Mouse (Mus musculus) ES-Bruce4 (cell line): ENCODE measurements around the gene Meox1. TPM values are rescaled to one million over a fixed set of nuclear protein-coding genes. Genes with fewer than 3 reads are reported as not detected.

Experiments
- H3K27ac ChIP-seq: 2 replicates; pipeline ENCODE4 v1.5.1; 2012; ENCODE audit warnings: low read length, inconsistent platforms; ENCODE audit not compliant: insufficient read depth
- H3K27me3 ChIP-seq: 2 replicates; pipeline ENCODE4 v1.6.1; 2012; ENCODE audit warnings: mild to moderate bottlenecking, low read length, inconsistent platforms; ENCODE audit not compliant: control insufficient read depth, poor library complexity, insufficient read depth, severe bottlenecking
- H3K36me3 ChIP-seq: 2 replicates; pipeline ENCODE4 v1.6.1; 2012; ENCODE audit warnings: inconsistent platforms, mild to moderate bottlenecking, low read length, moderate library complexity; ENCODE audit not compliant: control insufficient read depth, poor library complexity, insufficient read depth, severe bottlenecking
- H3K4me1 ChIP-seq: one replicate; pipeline ENCODE4 v1.8.1; 2011; ENCODE audit warnings: low read length; ENCODE audit not compliant: control insufficient read depth, insufficient read depth
- H3K4me3 ChIP-seq: 2 replicates; pipeline ENCODE4 v1.5.1; 2011; ENCODE audit warnings: low read depth, mild to moderate bottlenecking, low read length
- H3K9ac ChIP-seq: 2 replicates; pipeline ENCODE4 v1.6.1; 2012; ENCODE audit warnings: low read depth, mild to moderate bottlenecking, inconsistent platforms; ENCODE audit not compliant: poor library complexity, severe bottlenecking
- H3K9me3 ChIP-seq: replicated peaks from 2 replicates; pipeline ENCODE4 v1.6.1; 2012; ENCODE audit warnings: mild to moderate bottlenecking, low read length, inconsistent platforms; ENCODE audit not compliant: control insufficient read depth, poor library complexity, insufficient read depth, severe bottlenecking
- CTCF ChIP-seq: IDR thresholded peaks from one replicate; pipeline ENCODE4 v1.8.1; 2011; ENCODE audit warnings: low read depth, low read length
- EP300 ChIP-seq: IDR thresholded peaks from 2 replicates; pipeline ENCODE4 v1.6.1; 2011; ENCODE audit warnings: low read depth, low read length; ENCODE audit not compliant: insufficient read depth
- POLR2A ChIP-seq: IDR thresholded peaks from one replicate; pipeline ENCODE4 v1.8.1; 2011; ENCODE audit warnings: low read length; ENCODE audit not compliant: insufficient read depth
- polyA plus RNA-seq: library from polyadenylated mRNA; stranded (reverse); fragments of >200 nt; gene quantifications from 2 replicates; pipeline ENCODE4 v1.2.4, GENCODE M21; 2011; ENCODE audit warnings: low read depth; ENCODE audit not compliant: missing spikeins, insufficient read depth, insufficient read length

Gene Meox1
- polyA plus RNA-seq, 1 experiment, result not detected

DNA sequence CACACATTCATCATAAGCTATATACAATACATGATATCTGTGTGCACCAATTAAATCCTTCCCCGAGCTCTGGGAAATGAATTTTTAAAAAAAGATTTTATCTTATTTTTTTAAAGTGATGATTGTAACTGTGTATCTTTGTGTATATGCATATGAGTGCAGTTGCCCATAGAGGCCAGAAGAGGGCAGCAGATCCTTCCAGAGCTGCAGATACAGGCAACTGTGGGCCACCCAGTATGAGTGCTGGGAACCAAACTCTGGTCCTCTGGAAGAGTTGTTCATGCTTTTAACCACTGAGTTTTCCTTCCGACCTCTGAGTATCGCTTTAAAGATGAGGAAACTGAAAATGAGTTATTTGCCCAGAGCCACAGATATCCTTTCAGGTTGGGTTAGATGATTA lies 53.8 kb downstream of the Meox1 start:
- no peaks in the 10 kb centered on the region for H3K4me1 ChIP-seq
- H3K4me3 ChIP-seq, result no peak overlapping the region
- no peak overlapping the region for H3K9ac ChIP-seq
- H3K36me3 ChIP-seq, result no peaks in the 10 kb centered on the region
- H3K27me3 ChIP-seq, result no peaks in the 10 kb centered on the region
- peaks cover 10% of the 10 kb centered on the region for H3K9me3 ChIP-seq
- TF ChIP-seq EP300 (no peak), POLR2A (no peak), CTCF (peak; percentile 62)
- no peak overlapping the region for H3K27ac ChIP-seq

DNA sequence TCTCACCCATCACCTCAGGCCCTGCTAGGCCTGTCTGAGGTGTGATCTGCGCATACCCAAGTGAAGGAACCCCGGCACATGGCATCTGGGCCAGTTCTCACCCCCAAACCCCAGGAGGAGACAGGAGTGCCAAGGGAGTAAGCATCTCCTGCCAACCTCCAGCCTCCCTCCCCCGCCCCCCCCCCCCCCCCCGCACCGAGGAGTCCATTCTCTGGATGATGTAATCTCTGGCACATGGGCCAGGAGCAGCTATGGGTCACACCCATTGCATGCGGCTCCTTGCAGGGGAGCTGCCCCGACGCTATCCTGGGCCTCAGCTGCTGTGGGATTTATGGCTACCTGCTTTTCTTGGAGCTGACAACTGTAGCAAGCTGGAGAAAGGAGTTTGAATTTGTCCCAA lies 54.7 kb downstream of the Meox1 start:
- H3K27ac ChIP-seq, result no peak overlapping the region
- H3K9me3 ChIP-seq, result peaks cover 5% of the 10 kb centered on the region; the same call in 1 of the 2 replicates
- TF ChIP-seq EP300 (no peak), CTCF (no peak), POLR2A (no peak)
- H3K4me1 ChIP-seq, result no peaks in the 10 kb centered on the region
- no peaks in the 10 kb centered on the region for H3K27me3 ChIP-seq
- no peak overlapping the region for H3K4me3 ChIP-seq
- no peak overlapping the region for H3K9ac ChIP-seq
- no peaks in the 10 kb centered on the region for H3K36me3 ChIP-seq

DNA sequence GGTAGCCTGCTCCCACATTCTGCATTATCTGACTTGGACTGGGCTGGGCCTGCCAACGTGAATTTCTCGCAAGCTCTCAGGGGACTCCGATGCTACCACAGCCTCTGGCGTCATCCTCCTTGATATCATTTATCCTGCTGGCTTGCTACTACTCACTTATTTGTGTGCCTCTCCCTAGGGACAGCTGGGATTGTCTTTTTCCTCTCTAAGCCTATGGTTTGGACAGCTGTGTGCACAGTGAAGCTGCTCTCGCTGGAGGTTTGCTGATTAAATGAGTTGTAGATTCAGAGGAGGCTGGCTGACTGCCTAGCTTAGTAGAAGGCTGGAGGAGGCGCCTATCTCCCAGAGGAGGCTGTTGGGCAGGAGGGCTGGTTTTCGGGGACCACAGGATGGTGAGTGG lies 62.2 kb downstream of the Meox1 start:
- H3K4me3 ChIP-seq, result no peak overlapping the region
- H3K27ac ChIP-seq, result no peak overlapping the region

DNA sequence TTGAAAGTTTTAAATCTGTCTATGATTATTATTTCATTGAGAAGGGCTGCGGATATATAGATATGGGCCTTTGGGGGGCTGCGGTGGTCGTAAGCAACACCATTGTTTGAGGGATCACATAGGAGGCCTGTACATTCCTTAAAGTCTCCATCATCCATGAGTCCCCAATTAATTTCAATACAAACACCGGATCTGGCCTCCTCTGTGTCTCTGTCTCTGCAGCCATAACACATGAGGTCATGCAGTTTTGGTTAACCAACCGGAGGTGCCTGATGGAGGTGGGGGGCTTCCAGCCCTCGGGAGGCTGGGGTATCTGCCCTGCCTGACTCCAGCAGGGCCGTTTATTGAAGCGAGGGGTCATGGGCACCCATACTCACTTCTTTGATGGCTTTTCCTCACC lies 63.6 kb downstream of the Meox1 start:
- H3K4me3 ChIP-seq, result no peak overlapping the region
- H3K9ac ChIP-seq, result no peak overlapping the region
- H3K9me3 ChIP-seq, result no peaks in the 10 kb centered on the region
- H3K4me1 ChIP-seq, result no peaks in the 10 kb centered on the region
- TF ChIP-seq EP300 (no peak), CTCF (no peak), POLR2A (no peak)
- H3K27ac ChIP-seq, result no peak overlapping the region
- no peaks in the 10 kb centered on the region for H3K36me3 ChIP-seq
- H3K27me3 ChIP-seq, result no peaks in the 10 kb centered on the region; the same call in 1 of the 2 replicates

More for the DNA sequence above, 62.2 kb downstream of the Meox1 start:
- H3K4me1 ChIP-seq, result no peaks in the 10 kb centered on the region
- no peaks in the 10 kb centered on the region for H3K27me3 ChIP-seq
- no peaks in the 10 kb centered on the region for H3K36me3 ChIP-seq
- no peak for TF ChIP-seq CTCF
- TF ChIP-seq POLR2A, result no peak
- TF ChIP-seq EP300, result no peak
- H3K9me3 ChIP-seq, result no peaks in the 10 kb centered on the region
- no peak overlapping the region for H3K9ac ChIP-seq

DNA sequence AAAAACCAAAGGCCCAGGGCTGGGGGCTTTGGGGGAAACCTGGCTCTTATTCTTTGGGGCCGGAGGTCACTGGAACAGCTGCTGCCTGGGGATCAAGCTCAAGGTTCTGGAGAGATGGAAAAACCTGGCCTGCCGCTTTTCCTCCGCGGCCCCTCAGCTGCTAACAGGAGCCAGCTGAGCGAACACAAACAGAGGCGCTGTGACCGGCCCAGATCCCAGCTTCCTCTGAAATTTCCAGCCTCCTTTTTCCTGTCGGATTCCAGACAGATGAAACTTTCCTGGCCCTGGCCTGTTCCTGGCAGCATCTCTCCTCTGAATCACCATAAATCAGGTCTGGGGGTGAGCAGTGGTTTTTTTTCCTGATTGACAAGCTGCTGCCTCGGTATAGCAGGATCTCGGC lies 64.1 kb downstream of the Meox1 start:
- Histone ChIP-seq H3K4me1 (no peaks in the 10 kb centered on the region), H3K27ac (no peak overlapping the region), H3K9me3 (no peaks in the 10 kb centered on the region), H3K4me3 (no peak overlapping the region), H3K27me3 (no peaks in the 10 kb centered on the region; the same call in 1 of the 2 replicates), H3K9ac (0 out of 2 replicates have a peak overlapping the region, but pooled peaks have one; percentile 7), H3K36me3 (no peaks in the 10 kb centered on the region)
- no peak for TF ChIP-seq POLR2A
- TF ChIP-seq EP300, result no peak
- TF ChIP-seq CTCF, result no peak

DNA sequence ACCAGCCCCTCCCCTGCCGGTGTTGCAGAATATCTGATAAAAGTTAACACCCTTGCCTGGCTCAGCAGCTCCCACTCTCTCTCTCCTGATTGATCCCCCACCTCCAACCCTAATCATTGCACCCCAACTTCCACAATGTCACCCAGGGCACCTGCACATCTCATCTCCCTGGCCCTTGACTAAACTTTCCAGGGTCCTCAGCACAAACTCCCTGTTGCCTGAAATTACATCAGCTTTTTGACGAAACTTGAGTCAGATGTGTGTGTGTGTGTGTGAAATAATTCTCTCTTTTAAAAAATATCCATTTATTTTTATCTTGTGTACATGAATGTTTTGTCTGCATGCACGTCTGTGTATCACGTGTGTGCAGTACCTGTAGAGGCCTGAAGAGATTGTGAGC lies 65.5 kb downstream of the Meox1 start:
- TF ChIP-seq CTCF, result no peak
- no peak for TF ChIP-seq EP300
- no peak for TF ChIP-seq POLR2A
- no peaks in the 10 kb centered on the region for H3K9me3 ChIP-seq

More for the DNA sequence above, 65.5 kb downstream of the Meox1 start:
- Histone ChIP-seq H3K27ac (no peak overlapping the region), H3K27me3 (no peaks in the 10 kb centered on the region; the same call in 1 of the 2 replicates), H3K36me3 (no peaks in the 10 kb centered on the region), H3K4me1 (no peaks in the 10 kb centered on the region), H3K9ac (no peak overlapping the region), H3K4me3 (no peak overlapping the region)

Other genes with a start within 250 kb of the Meox1 start
- 5.1 and 5.3 TPM in 2 replicates for gene Arl4d, start 228.8 kb downstream of the Meox1 start, polyA plus RNA-seq
- 37.6 and 38.9 TPM in 2 replicates for gene Dhx8, start 161.5 kb downstream of the Meox1 start, polyA plus RNA-seq
- 28.9 and 30.3 TPM in 2 replicates for gene Etv4, start 109.0 kb downstream of the Meox1 start, polyA plus RNA-seq
- gene Sost, start 72.6 kb upstream of the Meox1 start, polyA plus RNA-seq, result not detected in 2 replicates
- not detected in 2 replicates for gene Cfap97d1, start 89.9 kb upstream of the Meox1 start, polyA plus RNA-seq
- 11.9 and 13.3 TPM in 2 replicates for gene Dusp3, start 92.6 kb upstream of the Meox1 start, polyA plus RNA-seq
- 3.8 and 6.3 TPM in 2 replicates for gene Mpp3, start 134.1 kb upstream of the Meox1 start, polyA plus RNA-seq
- gene Cd300lg, start 147.1 kb upstream of the Meox1 start, polyA plus RNA-seq, result not detected in 2 replicates
- 3.4 and 3.6 TPM in 2 replicates for gene Mpp2, start 194.1 kb upstream of the Meox1 start, polyA plus RNA-seq
- gene Ppy, start 206.9 kb upstream of the Meox1 start, polyA plus RNA-seq, result not detected in 2 replicates
- not detected in 2 replicates for gene Pyy, start 213.5 kb upstream of the Meox1 start, polyA plus RNA-seq